Mouse (Mus musculus) layer of hippocampus, adult 9-10 months (tissue): ENCODE measurements at regions not wholly inside any gene's neighbourhood (a gene's known extent, or its start where the extent isn't known, plus 50 kb on each side); places are given as distances from the start of the nearest gene placed in this dataset.

ENCODE experiments used
- DNase-seq: peaks from one replicate; pipeline ENCODE4 v3.0.0; 2022; ENCODE audit warnings: low spot score

DNA sequence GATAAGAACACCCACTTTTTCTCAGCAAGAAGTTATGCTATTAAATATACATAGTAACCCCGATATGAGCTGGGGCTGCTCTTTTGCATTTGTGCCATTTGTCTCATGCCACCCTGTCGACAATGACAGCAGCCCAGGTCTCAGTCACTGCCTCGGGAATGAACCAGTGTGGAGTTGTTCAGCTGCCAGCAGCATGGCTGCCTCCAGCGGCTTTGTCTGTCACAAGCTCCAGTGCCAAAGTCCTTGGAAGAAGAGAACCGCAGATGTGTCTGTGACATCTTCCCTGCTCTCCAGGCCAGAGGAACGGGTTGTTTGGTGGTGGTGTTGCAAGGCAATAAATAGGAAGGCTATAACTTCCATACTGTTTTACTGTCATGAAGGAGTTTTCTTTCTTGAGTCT is 130.7 kb downstream of the Cep170 start:
- no peak for DNase-seq

- DNase-seq = no peak
Measured at GRCm38 (mm10) chr1:176681971-176682370, 131.9 kb downstream of the Cep170 start.

DNA sequence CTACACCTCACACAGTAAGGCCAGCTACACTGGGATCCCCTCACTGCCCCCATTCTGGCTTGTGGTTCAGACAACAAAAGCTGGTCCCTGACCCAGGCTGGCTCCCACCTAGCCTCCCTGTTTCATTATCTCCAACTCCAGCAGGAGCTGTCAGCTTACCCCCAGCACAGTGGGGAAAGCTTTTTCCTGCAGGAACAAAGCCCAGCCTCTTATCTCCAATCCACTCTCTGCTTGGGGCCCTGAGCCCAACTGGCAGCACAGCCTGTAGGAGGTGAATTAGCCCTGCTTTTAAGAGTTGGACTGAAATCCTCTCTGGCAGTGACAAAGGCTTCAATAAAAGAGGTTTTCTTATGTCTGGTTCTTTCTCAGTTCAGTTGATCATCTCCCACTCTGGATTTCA is 138.7 kb downstream of the Cep170 start:
- no peak for DNase-seq

DNA sequence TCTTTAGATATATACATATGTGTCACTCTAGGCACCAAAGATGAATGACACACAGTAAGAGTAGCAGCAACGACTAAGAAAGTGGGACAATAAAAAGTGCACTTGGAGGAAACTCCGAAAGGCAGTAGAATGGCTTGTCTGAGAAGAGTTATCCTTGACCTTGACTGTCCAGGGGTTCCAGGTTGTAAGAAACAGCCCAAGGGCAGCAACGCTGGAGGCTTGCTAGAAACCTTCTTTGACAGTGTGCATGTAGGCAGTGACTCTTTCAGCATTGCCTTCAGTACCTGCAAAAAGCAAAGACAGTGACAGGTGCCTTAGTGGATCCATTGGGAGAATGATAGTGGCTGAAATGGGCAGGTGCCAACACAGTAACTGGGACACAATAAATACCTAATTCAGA is 142.8 kb downstream of the Cep170 start:
- no peak for DNase-seq

DNA sequence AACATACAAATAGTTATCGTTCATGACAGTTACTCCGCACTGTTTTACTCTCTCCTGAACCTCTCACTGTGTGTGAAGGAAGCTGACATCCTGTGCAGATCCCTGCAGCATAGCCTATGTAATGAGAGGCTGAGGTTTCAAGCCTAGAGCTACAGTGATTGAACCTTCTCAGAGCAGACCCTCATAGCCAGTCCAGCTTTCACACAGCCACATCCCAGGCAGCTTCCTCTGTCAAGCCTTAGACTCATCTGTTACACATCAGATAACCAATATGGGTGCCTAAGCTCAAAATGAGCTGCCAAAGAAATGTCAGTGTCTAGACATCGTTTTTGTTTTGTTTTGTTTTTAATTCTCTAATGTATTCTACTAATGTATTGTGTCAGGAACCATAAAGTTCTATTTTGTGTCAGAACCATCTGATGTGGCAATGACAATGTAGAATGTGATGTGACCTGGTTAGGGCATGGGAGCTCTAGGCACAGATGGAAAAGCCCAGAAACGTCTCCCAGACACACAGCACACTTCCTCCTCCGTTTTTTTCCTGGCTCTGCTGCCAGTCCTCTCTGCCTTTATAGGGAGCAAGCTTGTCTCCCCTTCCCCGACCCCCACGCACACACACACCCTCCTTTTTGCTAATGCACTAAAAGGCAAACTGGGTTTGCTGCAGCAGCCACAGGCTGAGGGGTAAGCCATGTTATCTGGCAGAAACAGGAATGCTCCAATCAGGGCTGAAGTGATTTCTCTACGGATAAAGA is 146.1 kb downstream of the Cep170 start:
- no peak for DNase-seq

DNA sequence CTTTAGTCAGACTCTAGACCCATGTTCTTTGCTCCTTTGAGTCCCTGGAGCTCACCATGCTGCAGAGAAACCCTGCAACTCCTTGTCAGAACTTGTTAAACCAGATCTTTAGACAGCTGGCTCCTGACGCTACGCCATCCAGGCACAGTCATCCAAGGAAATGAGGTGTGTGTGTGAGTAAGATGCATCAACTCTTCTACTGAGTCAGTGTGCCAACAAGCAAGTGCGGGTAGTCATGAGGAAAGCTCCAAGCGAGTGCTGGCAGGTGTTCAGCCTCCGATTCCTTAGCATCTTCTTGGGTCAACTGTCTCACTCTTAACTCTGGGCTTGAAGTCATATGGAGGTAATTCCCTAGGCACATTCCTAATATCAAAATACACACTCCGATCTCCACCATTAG is 153.6 kb downstream of the Cep170 start:
- DNase-seq = no peak

- DNase-seq = no peak
Measured at GRCm38 (mm10) chr1:176658639-176659038, 155.2 kb downstream of the Cep170 start.

GRCm38 (mm10) chr1:176655487-176656333 is 158.2 kb downstream of the Cep170 start:
- no peak for DNase-seq

- DNase-seq = no peak
Measured at GRCm38 (mm10) chr1:176644248-176644647, 169.6 kb downstream of the Cep170 start.

DNA sequence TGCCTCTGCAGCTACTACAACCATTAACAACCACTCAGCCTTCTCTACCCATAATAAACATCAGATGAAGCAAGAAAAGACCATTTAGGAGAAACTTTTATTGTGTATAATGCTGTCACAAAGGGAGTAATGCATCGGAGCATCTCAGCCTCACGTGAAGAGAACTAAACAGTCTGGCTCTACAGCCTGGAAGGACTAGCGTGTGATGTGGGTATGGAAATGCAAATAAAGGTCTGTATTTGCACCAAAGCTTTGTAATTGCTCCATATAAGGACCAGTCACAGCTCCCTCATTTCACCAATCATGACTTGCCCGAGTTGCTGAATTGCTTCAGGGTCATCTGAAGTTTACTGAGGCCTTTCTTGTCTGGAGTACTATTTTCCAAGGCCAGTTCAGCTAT is 190.7 kb downstream of the Cep170 start:
- no peak for DNase-seq

DNA sequence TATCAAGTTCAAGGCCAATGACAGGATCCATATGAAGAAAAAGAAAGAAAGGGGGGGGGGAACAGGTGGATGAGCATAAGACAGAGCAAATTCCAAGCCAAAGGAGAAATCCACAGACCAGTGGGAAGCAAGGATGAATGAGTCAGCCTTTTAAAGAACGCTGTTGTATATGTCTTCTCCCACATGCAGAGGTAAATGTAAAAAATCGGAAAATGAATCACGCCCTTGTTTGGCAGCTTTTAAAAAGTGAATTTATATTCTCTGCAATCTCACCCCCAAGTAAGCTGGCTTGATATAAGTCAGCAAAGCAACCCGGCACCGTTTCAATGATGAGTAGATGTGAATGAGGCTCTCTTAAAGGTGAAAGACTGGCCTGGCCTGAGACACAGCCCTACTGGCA is 191.7 kb downstream of the Cep170 start:
- no peak for DNase-seq

- DNase-seq = no peak
Measured at GRCm38 (mm10) chr1:176621285-176621684, 192.6 kb downstream of the Cep170 start.

- DNase-seq = no peak
Measured at GRCm38 (mm10) chr1:176618896-176619295, 195.0 kb downstream of the Cep170 start.

GRCm38 (mm10) chr1:176615673-176616072 is 198.2 kb downstream of the Cep170 start:
- DNase-seq = no peak

DNA sequence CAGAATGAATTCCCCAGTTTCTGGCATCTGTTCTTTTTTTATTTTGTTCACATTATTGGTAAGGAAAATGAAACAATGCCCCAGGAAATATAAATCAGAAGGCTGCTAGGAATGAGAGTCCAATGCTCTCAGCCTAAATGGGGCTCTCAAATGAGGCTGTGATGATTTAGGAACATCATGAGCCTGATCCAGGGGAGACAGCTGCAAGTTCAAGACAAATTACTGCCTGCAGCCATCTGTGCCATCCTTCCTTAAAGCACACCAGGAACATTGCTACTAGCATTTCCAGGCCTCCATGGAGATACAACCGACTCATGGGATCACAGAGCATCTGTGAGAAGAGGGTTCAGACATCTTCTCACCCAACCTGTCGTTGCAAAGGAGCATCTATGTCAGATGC is 219.6 kb downstream of the Cep170 start:
- DNase-seq = no peak

GRCm38 (mm10) chr1:176588144-176588543 is 225.7 kb downstream of the Cep170 start:
- no peak for DNase-seq

DNA sequence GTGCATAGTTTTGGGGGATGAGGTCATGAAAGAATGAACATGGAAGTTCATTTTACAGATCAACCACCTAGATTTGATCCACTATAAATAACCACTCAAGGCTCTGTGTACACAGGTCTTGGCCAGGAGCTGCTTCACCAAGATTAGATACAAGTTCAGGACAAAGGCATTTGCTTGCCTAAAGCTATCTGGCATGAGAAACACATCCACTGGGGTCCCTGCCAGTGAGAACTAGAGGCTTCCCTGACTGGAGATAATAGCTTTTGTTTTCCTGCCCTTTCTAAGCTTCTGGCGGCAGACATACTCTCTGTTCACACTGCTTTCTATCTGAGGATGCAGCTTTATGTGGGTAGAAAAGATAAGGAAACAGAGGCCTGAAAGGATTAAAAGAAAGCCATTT is 240.2 kb downstream of the Cep170 start:
- DNase-seq = no peak

- DNase-seq = no peak
Measured at GRCm38 (mm10) chr1:176558457-176559415, 255.1 kb downstream of the Cep170 start.

GRCm38 (mm10) chr1:176534417-176534816 is 259.3 kb upstream of the Pld5 start:
- DNase-seq = no peak

GRCm38 (mm10) chr1:176529037-176529436 is 253.9 kb upstream of the Pld5 start:
- no peak for DNase-seq

DNA sequence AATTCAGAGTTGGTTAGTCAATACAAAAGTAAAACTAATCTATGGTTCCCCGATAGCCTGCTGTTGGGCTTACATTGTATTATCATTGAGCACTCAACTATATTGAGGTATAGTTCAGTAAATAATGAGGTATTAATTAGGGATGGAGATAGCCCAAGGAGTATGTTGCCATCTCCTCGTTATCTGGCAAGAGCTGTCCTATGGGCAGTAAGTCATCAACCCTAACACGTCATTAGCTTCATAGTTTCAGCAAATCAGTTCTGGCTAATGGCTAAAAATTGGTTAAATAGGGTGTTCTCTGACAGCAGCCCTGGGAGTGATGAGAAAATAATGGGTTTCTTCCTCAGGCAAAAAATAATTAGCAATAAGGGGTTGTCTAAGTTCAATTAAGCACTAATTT is 236.4 kb upstream of the Pld5 start:
- no peak for DNase-seq

GRCm38 (mm10) chr1:176505441-176505840 is 230.3 kb upstream of the Pld5 start:
- DNase-seq = no peak
